Mouse (Mus musculus): ENCODE results near the gene Purb. TPM values are rescaled to one million over a fixed set of nuclear protein-coding genes. Genes with fewer than 3 reads are reported as not detected.

The Purb gene
- polyA plus RNA-seq, 1 experiment from 2014 or later: 24.3 TPM

GRCm38 (mm10) chr11:6483103-6483502 lies 7.4 kb upstream of the Purb start:
- no peak overlapping the region for H3K4me2 ChIP-seq (ENCODE audit: low read length)
- H3K4me3 ChIP-seq (ENCODE audit: control insufficient read depth in 1 of 2, insufficient read depth in 1 of 2, low read depth in 1 of 2, low read length in 2 of 2): no peak overlapping the region
- 41% methylated on average over 2 of the region's 2 CpGs for WGBS
- no peak overlapping the region for H3K27ac ChIP-seq (replicated peaks in 1 of 2; ENCODE audit: control insufficient read depth in 1 of 2, insufficient read depth in 1 of 2, low read depth in 2 of 2, low read length in 2 of 2)
- H3K9ac ChIP-seq (ENCODE audit: low read length): no peak overlapping the region
- H3K4me1 ChIP-seq (ENCODE audit: control insufficient read depth in 2 of 2, insufficient read depth in 2 of 2, low read length in 2 of 2): peaks cover 4 to 5% of the 10 kb centered on the region in 2 experiments; a peak in 3 of 4 replicates
- H3K27me3 ChIP-seq (ENCODE audit: control insufficient read depth, insufficient read depth, low read length): no peaks in the 10 kb centered on the region
- H3K9me3 ChIP-seq (ENCODE audit: control insufficient read depth, low read length): no peaks in the 10 kb centered on the region
- no peaks in the 10 kb centered on the region for H3K36me3 ChIP-seq (ENCODE audit: control insufficient read depth, insufficient read depth, low read length)
- ATAC-seq (ENCODE audit: insufficient number of reproducible peaks, insufficient read depth, low FRiP score, low read depth): no peak

- no peak for ATAC-seq (ENCODE audit: insufficient number of reproducible peaks, insufficient read depth, low FRiP score, low read depth)
- Histone ChIP-seq H3K4me2 (ENCODE audit: low read length) (no peak overlapping the region), H3K27ac (replicated peaks in 1 of 2; ENCODE audit: control insufficient read depth in 1 of 2, insufficient read depth in 1 of 2, low read depth in 2 of 2, low read length in 2 of 2) (no peak overlapping the region), H3K27me3 (ENCODE audit: control insufficient read depth, insufficient read depth, low read length) (no peaks in the 10 kb centered on the region), H3K4me3 (ENCODE audit: control insufficient read depth in 1 of 2, insufficient read depth in 1 of 2, low read depth in 1 of 2, low read length in 2 of 2) (no peak overlapping the region), H3K9ac (ENCODE audit: low read length) (no peak overlapping the region), H3K4me1 (ENCODE audit: control insufficient read depth in 2 of 2, insufficient read depth in 2 of 2, low read length in 2 of 2) (peaks cover 0 to 2% of the 10 kb centered on the region in 2 experiments; a peak in 1 of 4 replicates), H3K9me3 (ENCODE audit: control insufficient read depth, low read length) (no peaks in the 10 kb centered on the region), H3K36me3 (ENCODE audit: control insufficient read depth, insufficient read depth, low read length) (no peaks in the 10 kb centered on the region)
- WGBS: 49% methylated on average over 6 of the region's 6 CpGs
These were observed 6.0 kb upstream of the Purb start for GRCm38 (mm10) chr11:6481669-6482185.

- Histone ChIP-seq H3K9me3 (ENCODE audit: control insufficient read depth, low read length) (no peaks in the 10 kb centered on the region), H3K9ac (ENCODE audit: low read length) (no peak overlapping the region), H3K27ac (replicated peaks in 1 of 2; ENCODE audit: control insufficient read depth in 1 of 2, insufficient read depth in 1 of 2, low read depth in 2 of 2, low read length in 2 of 2) (no peak overlapping the region), H3K4me2 (ENCODE audit: low read length) (no peak overlapping the region), H3K4me1 (ENCODE audit: control insufficient read depth in 2 of 2, insufficient read depth in 2 of 2, low read length in 2 of 2) (peaks cover 0 to 2% of the 10 kb centered on the region in 2 experiments; a peak in 1 of 4 replicates), H3K4me3 (ENCODE audit: control insufficient read depth in 1 of 2, insufficient read depth in 1 of 2, low read depth in 1 of 2, low read length in 2 of 2) (no peak overlapping the region), H3K36me3 (ENCODE audit: control insufficient read depth, insufficient read depth, low read length) (no peaks in the 10 kb centered on the region), H3K27me3 (ENCODE audit: control insufficient read depth, insufficient read depth, low read length) (no peaks in the 10 kb centered on the region)
- ATAC-seq (ENCODE audit: insufficient number of reproducible peaks, insufficient read depth, low FRiP score, low read depth): no peak
- 73% methylated on average over 13 of the region's 13 CpGs for WGBS
These were observed 5.1 kb upstream of the Purb start for GRCm38 (mm10) chr11:6480681-6481405.

- Histone ChIP-seq H3K4me1 (ENCODE audit: control insufficient read depth in 2 of 2, insufficient read depth in 2 of 2, low read length in 2 of 2) (peaks cover 0 to 2% of the 10 kb centered on the region in 2 experiments; a peak in 1 of 4 replicates), H3K4me3 (ENCODE audit: control insufficient read depth in 1 of 2, insufficient read depth in 1 of 2, low read depth in 1 of 2, low read length in 2 of 2) (no peak overlapping the region), H3K36me3 (ENCODE audit: control insufficient read depth, insufficient read depth, low read length) (no peaks in the 10 kb centered on the region), H3K4me2 (ENCODE audit: low read length) (no peak overlapping the region), H3K9me3 (ENCODE audit: control insufficient read depth, low read length) (no peaks in the 10 kb centered on the region), H3K27ac (replicated peaks in 1 of 2; ENCODE audit: control insufficient read depth in 1 of 2, insufficient read depth in 1 of 2, low read depth in 2 of 2, low read length in 2 of 2) (no peak overlapping the region), H3K27me3 (ENCODE audit: control insufficient read depth, insufficient read depth, low read length) (no peaks in the 10 kb centered on the region), H3K9ac (ENCODE audit: low read length) (no peak overlapping the region)
- ATAC-seq (ENCODE audit: insufficient number of reproducible peaks, insufficient read depth, low FRiP score, low read depth): no peak
- WGBS: 68% methylated on average over 7 of the region's 7 CpGs
These were observed 4.5 kb upstream of the Purb start for GRCm38 (mm10) chr11:6480191-6480590.

GRCm38 (mm10) chr11:6479231-6479630 lies 3.5 kb upstream of the Purb start:
- WGBS: 66% methylated on average over 2 of the region's 2 CpGs
- ATAC-seq (ENCODE audit: insufficient number of reproducible peaks, insufficient read depth, low FRiP score, low read depth): no peak
- H3K4me2 ChIP-seq (ENCODE audit: low read length): no peak overlapping the region

GRCm38 (mm10) chr11:6477350-6477749 lies 1.6 kb upstream of the Purb start:
- no peaks in the 10 kb centered on the region for H3K27me3 ChIP-seq (ENCODE audit: control insufficient read depth, insufficient read depth, low read length)
- no peak for ATAC-seq (ENCODE audit: insufficient number of reproducible peaks, insufficient read depth, low FRiP score, low read depth)
- H3K4me2 ChIP-seq (ENCODE audit: low read length): no peak overlapping the region
- H3K4me3 ChIP-seq (ENCODE audit: control insufficient read depth in 1 of 2, insufficient read depth in 1 of 2, low read depth in 1 of 2, low read length in 2 of 2): no peak overlapping the region
- H3K36me3 ChIP-seq (ENCODE audit: control insufficient read depth, insufficient read depth, low read length): peaks cover 11% of the 10 kb centered on the region
- H3K4me1 ChIP-seq (ENCODE audit: control insufficient read depth in 2 of 2, insufficient read depth in 2 of 2, low read length in 2 of 2): peaks cover 0 to 7% of the 10 kb centered on the region in 2 experiments; a peak in 3 of 4 replicates
- no peak overlapping the region for H3K27ac ChIP-seq (replicated peaks in 1 of 2; ENCODE audit: control insufficient read depth in 1 of 2, insufficient read depth in 1 of 2, low read depth in 2 of 2, low read length in 2 of 2)
- H3K9me3 ChIP-seq (ENCODE audit: control insufficient read depth, low read length): no peaks in the 10 kb centered on the region
- H3K9ac ChIP-seq (ENCODE audit: low read length): no peak overlapping the region
- WGBS: 91% methylated on average over 1 of the region's 1 CpGs

More at GRCm38 (mm10) chr11:6479231-6479630, 3.5 kb upstream of the Purb start:
- Histone ChIP-seq H3K4me1 (ENCODE audit: control insufficient read depth in 2 of 2, insufficient read depth in 2 of 2, low read length in 2 of 2) (peaks cover under 1 to 2% of the 10 kb centered on the region in 2 experiments; a peak in 1 of 4 replicates), H3K4me3 (ENCODE audit: control insufficient read depth in 1 of 2, insufficient read depth in 1 of 2, low read depth in 1 of 2, low read length in 2 of 2) (no peak overlapping the region), H3K27me3 (ENCODE audit: control insufficient read depth, insufficient read depth, low read length) (no peaks in the 10 kb centered on the region), H3K27ac (replicated peaks in 1 of 2; ENCODE audit: control insufficient read depth in 1 of 2, insufficient read depth in 1 of 2, low read depth in 2 of 2, low read length in 2 of 2) (no peak overlapping the region), H3K9me3 (ENCODE audit: control insufficient read depth, low read length) (no peaks in the 10 kb centered on the region), H3K9ac (ENCODE audit: low read length) (no peak overlapping the region), H3K36me3 (ENCODE audit: control insufficient read depth, insufficient read depth, low read length) (peaks cover under 1% of the 10 kb centered on the region; the same call in 1 of the 2 replicates)

GRCm38 (mm10) chr11:6476876-6477275 lies 1.2 kb upstream of the Purb start:
- Histone ChIP-seq H3K36me3 (ENCODE audit: control insufficient read depth, insufficient read depth, low read length) (peaks cover 13% of the 10 kb centered on the region), H3K27ac (replicated peaks in 1 of 2; ENCODE audit: control insufficient read depth in 1 of 2, insufficient read depth in 1 of 2, low read depth in 2 of 2, low read length in 2 of 2) (no peak overlapping the region), H3K27me3 (ENCODE audit: control insufficient read depth, insufficient read depth, low read length) (no peaks in the 10 kb centered on the region), H3K9ac (ENCODE audit: low read length) (no peak overlapping the region), H3K4me3 (ENCODE audit: control insufficient read depth in 1 of 2, insufficient read depth in 1 of 2, low read depth in 1 of 2, low read length in 2 of 2) (no peak overlapping the region), H3K4me2 (ENCODE audit: low read length) (peak overlapping the region; percentile 66), H3K9me3 (ENCODE audit: control insufficient read depth, low read length) (no peaks in the 10 kb centered on the region), H3K4me1 (ENCODE audit: control insufficient read depth in 2 of 2, insufficient read depth in 2 of 2, low read length in 2 of 2) (peaks cover 0 to 7% of the 10 kb centered on the region in 2 experiments; a peak in 3 of 4 replicates)
- no peak for ATAC-seq (ENCODE audit: insufficient number of reproducible peaks, insufficient read depth, low FRiP score, low read depth)
- 79% methylated on average over 6 of the region's 6 CpGs for WGBS

Measured in heart, embryonic 14.5 days (tissue).